Mouse (Mus musculus) midbrain, embryonic 10.5 days (tissue): ENCODE data around the gene Hnrnpr. TPM values are rescaled to one million over a fixed set of nuclear protein-coding genes. Genes with fewer than 3 reads are reported as not detected.

ENCODE experiments used
- DNase-seq: peaks from one replicate; pipeline ENCODE4 v3.0.0-alpha.2; 2017; ENCODE audit warnings: low spot score
- H3K27ac ChIP-seq: fragments of 300-500 bp; sonication (generic); replicated peaks from 2 replicates; pipeline ENCODE4 v1.5.1; 2016; ENCODE audit warnings: mild to moderate bottlenecking
- H3K27me3 ChIP-seq: fragments of 300-500 bp; sonication (generic); 2 replicates; pipeline ENCODE4 v1.6.1; 2016; ENCODE audit warnings: low read depth, mild to moderate bottlenecking; ENCODE audit not compliant: poor library complexity, severe bottlenecking
- H3K36me3 ChIP-seq: fragments of 300-500 bp; sonication (generic); 2 replicates; pipeline ENCODE4 v1.6.1; 2016; ENCODE audit warnings: mild to moderate bottlenecking, moderate library complexity
- H3K4me1 ChIP-seq: fragments of 300-500 bp; sonication (generic); 2 replicates; pipeline ENCODE4 v1.6.1; 2016
- H3K4me3 ChIP-seq: fragments of 300-500 bp; sonication (generic); 2 replicates; pipeline ENCODE4 v1.5.1; 2016; ENCODE audit warnings: mild to moderate bottlenecking, moderate library complexity
- H3K9me3 ChIP-seq: fragments of 300-500 bp; sonication (generic); replicated peaks from 2 replicates; pipeline ENCODE4 v1.6.1; 2016; ENCODE audit warnings: mild to moderate bottlenecking
- WGBS: fragments of 180-500 bp; shearing (Covaris S2); methylation state at CpG from one replicate; pipeline ENCODE4 v1.1.7; 2016; 5-methylcytosine and 5-hydroxymethylcytosine counted together
- polyA plus RNA-seq: library from polyadenylated mRNA; unstranded; fragments of >200 nt; fragmentation: Nextera tagmentation; extraction: Ambion mirVana; gene quantifications from 2 replicates; pipeline ENCODE4 v1.2.1, GENCODE M21; 2016

The Hnrnpr gene
- polyA plus RNA-seq, 1 experiment from 2014 or later: 229 TPM

DNA sequence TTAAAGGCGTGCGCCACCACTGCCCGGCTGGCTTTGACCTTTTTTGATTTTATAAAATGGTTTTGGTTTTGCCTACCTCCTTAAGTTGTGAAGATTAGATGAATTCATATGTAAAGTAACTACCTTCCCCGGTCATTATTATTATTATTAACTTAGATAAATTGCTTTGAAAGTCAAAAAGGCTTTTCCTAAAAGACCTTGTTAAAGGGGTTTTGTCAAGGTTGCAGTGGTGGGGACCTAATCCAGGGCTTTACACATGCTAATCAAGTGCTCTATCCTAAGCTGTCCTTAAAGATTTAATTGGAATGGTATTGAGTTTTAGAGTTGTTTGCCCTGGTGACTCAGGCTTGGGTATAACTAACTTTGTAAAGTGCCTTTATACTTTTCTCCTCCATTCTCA is 6.9 kb downstream of the Hnrnpr start:
- Histone ChIP-seq H3K4me1 (peaks cover 27% of the 10 kb centered on the region), H3K9me3 (no peaks in the 10 kb centered on the region), H3K36me3 (peaks cover 67% of the 10 kb centered on the region), H3K4me3 (no peak overlapping the region), H3K27me3 (no peaks in the 10 kb centered on the region), H3K27ac (no peak overlapping the region)
- WGBS: 80% methylated on average over 4 of the region's 4 CpGs
- no peak for DNase-seq

GRCm38 (mm10) chr4:136320016-136320415 is 9.3 kb downstream of the Hnrnpr start:
- DNase-seq: no peak
- peaks cover 3% of the 10 kb centered on the region for H3K4me1 ChIP-seq
- no peak overlapping the region for H3K27ac ChIP-seq
- H3K9me3 ChIP-seq: no peaks in the 10 kb centered on the region
- peaks cover 89% of the 10 kb centered on the region for H3K36me3 ChIP-seq
- H3K4me3 ChIP-seq: no peak overlapping the region
- WGBS: 95% methylated on average over 4 of the region's 4 CpGs
- no peaks in the 10 kb centered on the region for H3K27me3 ChIP-seq

DNA sequence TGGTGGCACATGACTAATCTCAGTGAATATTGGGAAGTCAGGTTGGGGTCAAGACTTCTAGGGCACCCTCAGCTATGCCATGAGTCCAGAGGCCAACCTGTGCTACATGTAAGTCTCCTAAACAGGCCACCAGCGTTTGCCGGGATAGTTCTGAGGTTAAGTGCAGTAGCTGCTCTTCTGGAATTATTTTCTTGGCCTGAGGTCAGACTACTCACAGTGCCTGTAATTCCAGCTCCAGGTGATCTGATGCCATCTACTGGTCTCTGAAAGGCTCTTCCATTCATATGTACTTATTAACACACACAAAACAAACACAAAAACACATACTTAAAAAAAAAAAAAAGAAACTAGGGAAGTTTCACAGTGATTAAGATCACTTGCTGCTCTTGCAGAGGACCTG is 13.5 kb downstream of the Hnrnpr start:
- Histone ChIP-seq H3K9me3 (no peaks in the 10 kb centered on the region), H3K4me1 (no peaks in the 10 kb centered on the region), H3K27me3 (no peaks in the 10 kb centered on the region), H3K36me3 (peaks cover 88% of the 10 kb centered on the region), H3K4me3 (no peak overlapping the region), H3K27ac (no peak overlapping the region)
- WGBS: 90% methylated on average over 2 of the region's 2 CpGs
- DNase-seq: no peak

GRCm38 (mm10) chr4:136327238-136327637 is 16.5 kb downstream of the Hnrnpr start:
- Histone ChIP-seq H3K4me1 (no peaks in the 10 kb centered on the region), H3K27me3 (no peaks in the 10 kb centered on the region), H3K4me3 (no peak overlapping the region), H3K27ac (no peak overlapping the region), H3K9me3 (no peaks in the 10 kb centered on the region), H3K36me3 (peaks cover 89% of the 10 kb centered on the region)
- WGBS: 91% methylated on average over 5 of the region's 5 CpGs
- DNase-seq: no peak

- Histone ChIP-seq H3K36me3 (peaks cover 89% of the 10 kb centered on the region), H3K27ac (no peak overlapping the region), H3K4me1 (no peaks in the 10 kb centered on the region), H3K27me3 (no peaks in the 10 kb centered on the region), H3K9me3 (no peaks in the 10 kb centered on the region), H3K4me3 (no peak overlapping the region)
- DNase-seq: no peak
Measured at GRCm38 (mm10) chr4:136328115-136328514, 17.4 kb downstream of the Hnrnpr start.

- WGBS: 97% methylated on average over 3 of the region's 3 CpGs
- DNase-seq: no peak
- H3K36me3 ChIP-seq: peaks cover 96% of the 10 kb centered on the region
- no peaks in the 10 kb centered on the region for H3K27me3 ChIP-seq
- no peaks in the 10 kb centered on the region for H3K4me1 ChIP-seq
- H3K9me3 ChIP-seq: no peaks in the 10 kb centered on the region
- H3K27ac ChIP-seq: no peak overlapping the region
- no peak overlapping the region for H3K4me3 ChIP-seq
Measured at GRCm38 (mm10) chr4:136331709-136332108, 21.0 kb downstream of the Hnrnpr start.

GRCm38 (mm10) chr4:136333191-136333590 is 22.4 kb downstream of the Hnrnpr start:
- Histone ChIP-seq H3K4me3 (no peak overlapping the region), H3K4me1 (no peaks in the 10 kb centered on the region), H3K27me3 (no peaks in the 10 kb centered on the region), H3K27ac (no peak overlapping the region), H3K36me3 (peaks cover 96% of the 10 kb centered on the region), H3K9me3 (no peaks in the 10 kb centered on the region)
- no peak for DNase-seq
- 97% methylated on average over 3 of the region's 3 CpGs for WGBS

DNA sequence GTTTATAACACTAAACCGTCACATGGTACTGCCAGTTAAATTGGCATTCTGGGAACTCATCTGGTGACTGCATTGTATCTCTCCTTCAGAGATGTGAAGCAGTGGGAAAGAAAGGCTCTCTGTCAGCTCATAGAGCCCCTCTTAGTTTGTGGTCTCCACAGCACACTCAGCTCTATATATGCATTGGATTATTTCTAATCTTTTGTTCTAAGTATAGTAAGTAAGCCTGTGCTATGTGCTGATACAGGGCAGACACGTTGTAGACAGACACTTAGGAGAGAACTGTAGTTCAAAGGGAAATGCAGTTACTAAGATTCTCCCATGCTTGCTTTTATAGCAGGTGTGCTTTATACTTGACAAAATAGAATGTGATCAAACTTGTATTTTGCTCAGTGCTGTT is 24.3 kb downstream of the Hnrnpr start:
- no peaks in the 10 kb centered on the region for H3K9me3 ChIP-seq
- DNase-seq: no peak
- H3K4me3 ChIP-seq: no peak overlapping the region
- H3K4me1 ChIP-seq: no peaks in the 10 kb centered on the region
- peaks cover 96% of the 10 kb centered on the region for H3K36me3 ChIP-seq
- H3K27me3 ChIP-seq: no peaks in the 10 kb centered on the region
- WGBS: 84% methylated on average over 2 of the region's 2 CpGs
- no peak overlapping the region for H3K27ac ChIP-seq

GRCm38 (mm10) chr4:136337129-136337528 is 26.4 kb downstream of the Hnrnpr start:
- H3K27ac ChIP-seq: no peak overlapping the region
- WGBS: 76% methylated on average over 4 of the region's 4 CpGs
- peaks cover 93% of the 10 kb centered on the region for H3K36me3 ChIP-seq
- H3K9me3 ChIP-seq: no peaks in the 10 kb centered on the region
- H3K27me3 ChIP-seq: no peaks in the 10 kb centered on the region
- H3K4me3 ChIP-seq: no peak overlapping the region
- H3K4me1 ChIP-seq: no peaks in the 10 kb centered on the region
- no peak for DNase-seq

- H3K9me3 ChIP-seq: no peaks in the 10 kb centered on the region
- H3K4me3 ChIP-seq: no peak overlapping the region
- H3K27ac ChIP-seq: no peak overlapping the region
- no peak for DNase-seq
- H3K36me3 ChIP-seq: peaks cover 89% of the 10 kb centered on the region
- no peaks in the 10 kb centered on the region for H3K27me3 ChIP-seq
- no peaks in the 10 kb centered on the region for H3K4me1 ChIP-seq
- WGBS: 97% methylated on average over 6 of the region's 6 CpGs
Measured at GRCm38 (mm10) chr4:136349616-136350015, 38.9 kb downstream of the Hnrnpr start.

- H3K4me3 ChIP-seq: no peak overlapping the region
- no peaks in the 10 kb centered on the region for H3K27me3 ChIP-seq
- peaks cover 98% of the 10 kb centered on the region for H3K36me3 ChIP-seq
- no peak for DNase-seq
- H3K4me1 ChIP-seq: no peaks in the 10 kb centered on the region
- no peak overlapping the region for H3K27ac ChIP-seq
- H3K9me3 ChIP-seq: no peaks in the 10 kb centered on the region
- WGBS: 87% methylated on average over 6 of the region's 6 CpGs
Measured at GRCm38 (mm10) chr4:136357026-136357425, 46.3 kb downstream of the Hnrnpr start.

- Histone ChIP-seq H3K4me3 (no peak overlapping the region), H3K9me3 (no peaks in the 10 kb centered on the region), H3K27me3 (no peaks in the 10 kb centered on the region), H3K36me3 (peaks cover 94% of the 10 kb centered on the region), H3K27ac (no peak overlapping the region), H3K4me1 (no peaks in the 10 kb centered on the region)
- no peak for DNase-seq
- 96% methylated on average over 4 of the region's 4 CpGs for WGBS
Measured at GRCm38 (mm10) chr4:136357429-136357828, 46.7 kb downstream of the Hnrnpr start.

GRCm38 (mm10) chr4:136367856-136368255 is 57.1 kb downstream of the Hnrnpr start:
- peaks cover 5% of the 10 kb centered on the region; the same call in 1 of the 2 replicates for H3K4me1 ChIP-seq
- no peaks in the 10 kb centered on the region for H3K27me3 ChIP-seq
- H3K36me3 ChIP-seq: no peaks in the 10 kb centered on the region
- H3K9me3 ChIP-seq: no peaks in the 10 kb centered on the region
- no peak for DNase-seq
- no peak overlapping the region for H3K27ac ChIP-seq
- 74% methylated on average over 4 of the region's 4 CpGs for WGBS
- H3K4me3 ChIP-seq: no peak overlapping the region

DNA sequence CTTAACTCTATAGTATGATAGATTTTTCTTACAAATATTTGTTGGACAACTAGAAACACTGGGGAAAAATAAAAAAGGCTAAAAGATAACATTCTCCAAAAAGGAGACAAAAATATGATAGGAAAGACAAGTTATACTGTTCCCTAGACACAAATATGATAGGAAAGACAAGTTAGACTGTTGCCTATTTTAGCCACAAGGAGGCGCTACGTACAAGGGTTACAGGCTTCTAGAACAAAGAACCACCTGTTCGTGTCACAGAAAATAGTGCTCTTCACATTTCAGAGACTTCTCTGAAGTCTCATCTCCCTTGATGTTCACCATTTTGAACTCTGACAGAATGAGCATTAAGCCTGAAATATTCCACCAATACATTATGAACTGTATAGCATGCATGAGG is 59.0 kb downstream of the Hnrnpr start:
- H3K27ac ChIP-seq: 0 out of 2 replicates have a peak overlapping the region, but pooled peaks have one; percentile 23
- peaks cover 20% of the 10 kb centered on the region for H3K4me1 ChIP-seq
- H3K27me3 ChIP-seq: no peaks in the 10 kb centered on the region
- peak; percentile 51 for DNase-seq
- H3K4me3 ChIP-seq: no peak overlapping the region
- 4% methylated on average over 3 of the region's 3 CpGs for WGBS
- H3K36me3 ChIP-seq: no peaks in the 10 kb centered on the region
- no peaks in the 10 kb centered on the region for H3K9me3 ChIP-seq
